Mouse (Mus musculus) bone marrow, adult 2 months (tissue): ENCODE data around the gene Mgarp. TPM values are rescaled to one million over a fixed set of nuclear protein-coding genes. Genes with fewer than 3 reads are reported as not detected.
"Not testable (repeated sequence)": the region's sequence is repeated elsewhere in the genome, so short reads cannot be mapped to it uniquely, and the experiment has no call there.

Source experiments
- H3K27ac ChIP-seq: fragments of 200-500 bp; 2 replicates; pipeline ENCODE4 v1.5.1; 2012; ENCODE audit warnings: low read depth, mild to moderate bottlenecking, control low read depth, inconsistent platforms, low read length; ENCODE audit not compliant: control insufficient read depth, poor library complexity, insufficient read depth
- H3K4me1 ChIP-seq: fragments of 200-500 bp; 2 replicates; pipeline ENCODE4 v1.6.1; 2011; ENCODE audit warnings: low read length; ENCODE audit not compliant: control insufficient read depth, insufficient read depth
- H3K4me3 ChIP-seq: fragments of 200-500 bp; replicated peaks from 2 replicates; pipeline ENCODE3; 2011; ENCODE audit warnings: mild to moderate bottlenecking, low read depth, low read length, control low read depth; ENCODE audit not compliant: control insufficient read depth
- CTCF ChIP-seq: fragments of 200-500 bp; IDR thresholded peaks from 2 replicates; pipeline ENCODE4 v1.5.1; 2011; ENCODE audit warnings: low read length, control low read depth; ENCODE audit not compliant: control insufficient read depth, insufficient read depth
- POLR2A ChIP-seq: fragments of 200-500 bp; IDR thresholded peaks from 2 replicates; pipeline ENCODE4 v1.6.1; 2011; ENCODE audit warnings: low read depth, mild to moderate bottlenecking, control low read depth, low read length, borderline replicate concordance; ENCODE audit not compliant: control insufficient read depth
- WGBS: fragments of 180-500 bp; shearing (Covaris S2); methylation state at CpG from one replicate; pipeline ENCODE4 v1.1.7; 2018; 5-methylcytosine and 5-hydroxymethylcytosine counted together
- polyA plus RNA-seq: library from polyadenylated mRNA; stranded (reverse); fragments of >200 nt; gene quantifications from 2 replicates; pipeline ENCODE4 v1.2.4, GENCODE M21; 2011; ENCODE audit warnings: low replicate concordance; ENCODE audit not compliant: missing spikeins, insufficient read depth, insufficient read length

Gene Mgarp
- polyA plus RNA-seq, 1 experiment: not detected

DNA sequence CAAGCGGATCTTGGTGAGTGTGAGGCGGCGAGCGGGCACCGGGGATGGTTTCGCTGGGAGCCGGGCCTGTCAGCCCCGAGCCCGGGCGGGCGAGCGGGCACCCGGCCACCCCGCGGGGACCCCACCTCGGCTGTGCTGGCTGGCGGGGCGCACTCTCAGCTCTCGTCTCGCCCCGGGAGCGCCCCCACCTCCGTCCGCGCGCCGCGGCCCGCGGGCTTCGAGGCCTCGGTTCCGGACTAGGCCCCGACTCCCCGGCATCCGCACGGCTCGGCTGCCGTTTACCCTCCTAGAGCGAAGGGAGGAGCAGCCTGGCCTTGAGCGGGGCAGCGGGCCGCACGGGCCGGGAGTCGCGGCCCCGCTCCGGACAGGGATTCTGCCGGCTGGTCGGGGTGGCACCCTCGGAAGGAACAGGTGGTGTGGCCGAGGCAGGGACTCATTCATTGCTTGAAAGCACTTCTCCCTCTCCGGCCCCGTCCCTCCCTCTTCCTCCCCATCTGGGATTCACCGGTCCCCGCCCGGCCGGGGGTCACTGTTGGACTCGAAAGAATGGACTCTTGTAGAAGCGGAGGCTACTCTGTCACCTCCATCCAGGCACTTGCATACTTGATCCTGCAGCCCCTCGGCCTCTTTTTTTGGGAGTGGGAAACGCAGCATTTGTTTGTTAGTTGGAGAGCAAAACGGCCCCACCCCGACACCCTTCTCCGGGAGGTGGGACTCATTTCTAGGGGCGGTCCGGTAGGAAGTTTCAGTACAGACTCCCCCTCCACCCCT is 20.0 kb upstream of the Mgarp start:
- under 1% methylated on average over 68 of the region's 68 CpGs for WGBS
- no peak for TF ChIP-seq POLR2A
- no peak for TF ChIP-seq CTCF
- Histone ChIP-seq H3K4me1 (no peaks in the 10 kb centered on the region), H3K27ac (peak overlapping the region; percentile 94), H3K4me3 (peak overlapping the region; percentile 99)

- Histone ChIP-seq H3K4me3 (peak overlapping the region; percentile 99), H3K4me1 (no peaks in the 10 kb centered on the region), H3K27ac (peak overlapping the region; percentile 94)
- TF ChIP-seq CTCF (no peak), POLR2A (no peak)
- WGBS: under 1% methylated on average over 30 of the region's 30 CpGs
Observed at GRCm38 (mm10) chr3:51416073-51416363, 19.5 kb upstream of the Mgarp start.

DNA sequence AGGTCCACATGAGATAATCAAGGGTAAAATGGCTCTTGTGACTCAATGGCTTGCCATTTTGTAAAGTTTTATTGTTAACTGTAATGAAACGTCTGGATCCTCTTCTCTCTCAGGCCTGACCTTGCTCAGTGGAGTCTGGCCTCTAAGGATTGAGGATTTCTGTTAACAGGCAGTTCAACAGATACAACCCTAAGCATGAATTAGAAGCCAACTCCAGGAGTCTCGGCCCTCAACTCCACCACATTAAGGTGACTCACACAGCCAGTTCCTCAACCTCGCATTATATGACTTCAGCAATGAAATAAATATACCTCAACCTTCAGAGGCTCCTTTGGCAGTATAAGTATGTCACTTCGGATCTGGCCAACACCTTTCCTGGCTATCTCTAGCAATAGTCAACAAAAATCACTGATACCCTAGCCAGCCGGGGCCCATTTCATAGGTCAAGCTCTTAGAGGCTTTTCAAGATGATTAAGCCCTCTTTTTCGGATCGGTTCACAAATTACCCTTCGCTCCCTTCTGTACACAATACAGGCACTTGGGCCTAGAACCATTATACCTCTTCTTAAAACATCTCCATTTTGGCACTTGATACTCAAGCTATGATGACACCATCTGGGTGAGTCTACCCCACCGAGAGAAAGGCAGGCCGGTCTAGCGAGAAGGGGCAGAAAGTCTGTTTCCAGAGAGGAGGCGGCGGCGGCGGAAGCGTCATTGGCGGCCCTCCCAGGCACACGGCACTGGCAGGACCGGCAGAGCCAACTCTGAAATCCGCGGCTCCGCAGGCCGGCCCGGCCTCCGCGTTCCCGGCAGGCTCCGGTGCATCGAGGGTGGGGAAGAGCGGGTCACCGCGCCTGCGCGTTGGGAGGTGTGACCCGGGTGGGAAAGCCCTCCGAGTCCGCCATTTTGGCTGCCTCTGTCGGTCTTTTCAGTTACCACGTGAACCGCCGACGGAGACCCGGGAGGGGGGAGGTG is 18.8 kb upstream of the Mgarp start, which contains the start of gene Naa15:
Gene Naa15 (plus strand): TSS at position 51 of the 975 bp plus-strand sequence.
- H3K27ac ChIP-seq: peak within 1 kb of the TSS; percentile 94
- WGBS: 3% methylated on average over 43 of the region's 43 CpGs
- TF ChIP-seq CTCF: no peak
- TF ChIP-seq POLR2A: peak; percentile 89; the same call in 1 of the 2 replicates
- H3K4me1 ChIP-seq: no peaks in the 10 kb centered on the region
- H3K4me3 ChIP-seq: peak within 1 kb of the TSS; percentile 99

DNA sequence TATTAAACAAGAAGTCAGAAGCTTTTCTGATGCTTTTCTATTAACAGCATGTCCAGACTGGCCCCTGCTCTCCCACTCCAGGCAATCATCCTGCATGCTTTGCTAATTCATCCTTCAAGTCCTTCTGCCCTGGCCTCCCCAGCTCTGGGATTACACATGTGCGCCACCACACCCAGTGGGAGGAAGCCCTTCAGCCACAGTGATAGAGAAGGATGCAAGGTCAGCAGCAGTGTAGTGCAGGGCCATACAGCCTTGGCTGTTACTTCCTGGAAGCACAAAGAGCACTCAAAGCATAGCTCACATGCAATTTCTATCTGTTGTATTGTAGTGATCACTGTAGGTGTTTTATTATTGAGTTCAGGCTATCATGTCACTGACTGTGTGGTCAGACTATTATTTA is 16.7 kb upstream of the Mgarp start:
- Histone ChIP-seq H3K4me1 (no peaks in the 10 kb centered on the region; the same call in 1 of the 2 replicates), H3K4me3 (no peak overlapping the region), H3K27ac (no peak overlapping the region)
- 51% methylated on average over 1 of the region's 1 CpGs for WGBS
- no peak for TF ChIP-seq POLR2A
- TF ChIP-seq CTCF: no peak

- no peak overlapping the region for H3K27ac ChIP-seq
- no peak overlapping the region for H3K4me3 ChIP-seq
- no peaks in the 10 kb centered on the region; the same call in 1 of the 2 replicates for H3K4me1 ChIP-seq
- WGBS: 89% methylated on average over 7 of the region's 7 CpGs
- TF ChIP-seq CTCF (no peak), POLR2A (no peak)
Observed at GRCm38 (mm10) chr3:51412457-51412856, 15.9 kb upstream of the Mgarp start.

DNA sequence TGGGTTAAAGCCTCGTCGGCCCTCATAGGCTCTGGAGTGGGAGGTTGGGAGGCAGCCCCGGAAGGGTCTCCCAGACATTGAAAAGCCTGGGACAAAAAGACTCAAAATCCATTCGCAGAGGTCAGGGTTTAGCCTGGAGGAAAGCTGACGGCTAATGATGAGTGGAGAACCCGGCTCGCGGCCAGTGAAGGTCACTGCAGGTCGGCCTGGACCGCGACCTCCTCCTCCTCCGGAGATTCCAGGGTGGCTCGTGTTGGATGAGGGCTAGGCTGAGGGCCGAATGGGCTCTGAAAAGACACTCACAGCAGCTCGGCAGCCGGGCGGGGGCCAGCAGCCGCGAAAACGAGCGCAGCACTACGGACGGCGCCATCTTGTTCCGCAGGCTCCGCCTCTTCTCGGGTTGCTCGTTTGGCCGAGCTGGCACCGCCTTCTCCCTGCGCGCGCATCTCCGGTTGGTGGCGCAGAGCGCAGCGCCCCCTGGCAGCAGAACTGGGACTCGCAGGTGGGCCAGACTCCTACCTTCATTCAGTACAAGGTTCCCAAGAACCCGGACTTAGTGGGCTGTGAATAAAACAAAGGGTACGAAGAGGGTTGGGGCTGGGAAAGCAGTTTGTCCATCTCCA is 12.1 kb upstream of the Mgarp start, which contains the start of gene Ndufc1:
Gene Ndufc1 (minus strand): TSS at position 428 of the 623 bp plus-strand sequence.
- Histone ChIP-seq H3K4me1 (no peaks in the 10 kb centered on the region; the same call in 1 of the 2 replicates), H3K27ac (peak within 1 kb of the TSS; percentile 48; the same call in 1 of the 2 replicates), H3K4me3 (peak within 1 kb of the TSS; percentile 97)
- under 1% methylated on average over 40 of the region's 40 CpGs for WGBS
- peak; percentile 96 for TF ChIP-seq POLR2A
- peak; percentile 98 for TF ChIP-seq CTCF

- no peak for TF ChIP-seq POLR2A
- no peak for TF ChIP-seq CTCF
- Histone ChIP-seq H3K4me1 (no peaks in the 10 kb centered on the region; the same call in 1 of the 2 replicates), H3K27ac (no peak overlapping the region), H3K4me3 (peak overlapping the region; percentile 97)
- 30% methylated on average over 20 of the region's 20 CpGs for WGBS
Observed at GRCm38 (mm10) chr3:51407870-51408560, 11.5 kb upstream of the Mgarp start.

- TF ChIP-seq CTCF: no peak
- no peak for TF ChIP-seq POLR2A
- no peak overlapping the region for H3K4me3 ChIP-seq
- H3K4me1 ChIP-seq: no peaks in the 10 kb centered on the region
- WGBS: 80% methylated on average over 12 of the region's 12 CpGs
- H3K27ac ChIP-seq: no peak overlapping the region
Observed at GRCm38 (mm10) chr3:51402628-51403027, 6.1 kb upstream of the Mgarp start.

DNA sequence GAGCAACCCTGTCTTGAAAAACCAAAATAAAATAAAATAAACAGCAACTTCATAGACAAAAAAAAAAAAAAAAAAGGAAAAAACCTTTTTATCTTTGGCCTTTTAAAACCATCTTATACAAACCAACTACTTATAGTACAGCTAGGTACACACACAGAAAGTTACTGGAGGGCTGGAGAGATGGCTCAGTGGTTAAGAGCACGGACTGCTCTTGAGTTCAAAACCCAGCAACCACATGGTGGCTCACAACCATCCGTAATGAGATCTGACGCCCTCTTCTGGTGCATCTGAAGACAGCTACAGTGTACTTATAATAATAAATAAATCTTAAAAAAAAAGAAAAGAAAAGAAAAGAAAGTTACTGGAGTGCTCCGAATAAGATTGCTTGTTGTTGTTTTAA is 5.5 kb upstream of the Mgarp start:
- H3K4me3 ChIP-seq, H3K4me1 ChIP-seq, H3K27ac ChIP-seq: not testable (repeated sequence)
- WGBS: 59% methylated on average over 4 of the region's 4 CpGs
